Mouse (Mus musculus): Measurements from ENCODE around the gene Pmel. TPM values are rescaled to one million over a fixed set of nuclear protein-coding genes. Genes with fewer than 3 reads are reported as not detected.

Pmel gene
- polyA plus RNA-seq (2017; shearing (Covaris generic)): 1 to 10 TPM; 2.9 to 5.1 TPM

GRCm38 (mm10) chr10:128703895-128704294 lies at the start of gene Pmel:
TSS of gene Pmel (plus strand) at chr10:128704195.

GRCm38 (mm10) chr10:128673763-128674468 lies 30.1 kb upstream of the Pmel start, which contains the start of gene Suox:
TSS of gene Suox (minus strand) at chr10:128674073.

GRCm38 (mm10) chr10:128695992-128696807 lies 7.8 kb upstream of the Pmel start, which contains the start of gene Rab5b:
TSS of gene Rab5b (minus strand) at chr10:128696264.

GRCm38 (mm10) chr10:128704491-128705316 lies 709 bp downstream of the Pmel start, which contains the start of gene Cdk2:
TSS of gene Cdk2 (minus strand) at chr10:128705031.

GRCm38 (mm10) chr10:128744680-128745601 lies 40.9 kb downstream of the Pmel start, which contains the start of gene Dgka:
TSS of gene Dgka (minus strand) at chr10:128744855.

GRCm38 (mm10) chr10:128747646-128748251 lies 43.8 kb downstream of the Pmel start, which contains the start of gene Pym1:
TSS of gene Pym1 (plus strand) at chr10:128747889.

Other genes with a start within 250 kb of the Pmel start
- gene Smarcc2, start 244.9 kb upstream of the Pmel start, polyA plus RNA-seq (2017; shearing (Covaris generic)): 100 to 1,000 TPM; 111 to 120 TPM
- 1,000 to 10,000 TPM; 1,313 to 1,615 TPM for gene Myl6, start 210.1 kb upstream of the Pmel start, polyA plus RNA-seq (2017; shearing (Covaris generic))
- 1 to 10 TPM; 2.7 to 4.7 TPM for gene Myl6b, start 205.5 kb upstream of the Pmel start, polyA plus RNA-seq (2017; shearing (Covaris generic))
- 100 to 1,000 TPM; 216 to 394 TPM for gene Esyt1, start 178.3 kb upstream of the Pmel start, polyA plus RNA-seq (2017; shearing (Covaris generic))
- gene Zc3h10, start 156.4 kb upstream of the Pmel start, polyA plus RNA-seq (2017; shearing (Covaris generic)): 10 to 100 TPM; 22.0 to 27.4 TPM
- 1,000 to 10,000 TPM; 2,016 to 2,109 TPM for gene Rpl41, start 154.9 kb upstream of the Pmel start, polyA plus RNA-seq (2017; shearing (Covaris generic))
- gene Pa2g4, start 138.2 kb upstream of the Pmel start, polyA plus RNA-seq (2017; shearing (Covaris generic)): 10 to 100 TPM; 26.4 to 30.0 TPM
- 1 to 10 TPM; 2.9 to 8.1 TPM for gene Erbb3, start 114.5 kb upstream of the Pmel start, polyA plus RNA-seq (2017; shearing (Covaris generic))
- 100 to 1,000 TPM; 473 to 520 TPM for gene Rps26, start 77.4 kb upstream of the Pmel start, polyA plus RNA-seq (2017; shearing (Covaris generic))
- gene Ikzf4, start 58.2 kb upstream of the Pmel start, polyA plus RNA-seq (2017; shearing (Covaris generic)): 100 to 1,000 TPM in 1 of 2 experiments, 10 to 100 TPM in 1; 71.0 to 105 TPM
- 10 to 100 TPM; 46.6 to 47.9 TPM for gene Suox, start 30.1 kb upstream of the Pmel start, polyA plus RNA-seq (2017; shearing (Covaris generic))
- gene Rab5b, start 7.9 kb upstream of the Pmel start, polyA plus RNA-seq (2017; shearing (Covaris generic)): 10 to 100 TPM; 44.2 to 45.0 TPM
- 10 to 100 TPM; 33.2 to 43.0 TPM for gene Cdk2, start 836 bp downstream of the Pmel start, polyA plus RNA-seq (2017; shearing (Covaris generic))
- gene Dgka, start 40.7 kb downstream of the Pmel start, polyA plus RNA-seq (2017; shearing (Covaris generic)): 100 to 1,000 TPM; 564 to 912 TPM
- gene Pym1, start 43.7 kb downstream of the Pmel start, polyA plus RNA-seq (2017; shearing (Covaris generic)): 10 to 100 TPM; 30.7 to 44.7 TPM
- gene Mmp19, start 86.7 kb downstream of the Pmel start, polyA plus RNA-seq (2017; shearing (Covaris generic)): 1 to 10 TPM in 1 of 2 experiments, under 1 TPM in 1; 0.27 to 1.1 TPM
- gene Dnajc14, start 99.9 kb downstream of the Pmel start, polyA plus RNA-seq (2017; shearing (Covaris generic)): 100 to 1,000 TPM in 1 of 2 experiments, 10 to 100 TPM in 1; 99.0 to 113 TPM
- 1 to 10 TPM; 2.2 to 4.1 TPM for gene Tmem198b, start 100.2 kb downstream of the Pmel start, polyA plus RNA-seq (2017; shearing (Covaris generic))
- 100 to 1,000 TPM; 138 to 144 TPM for gene Sarnp, start 113.1 kb downstream of the Pmel start, polyA plus RNA-seq (2017; shearing (Covaris generic))
- 10 to 100 TPM; 65.4 to 69.2 TPM for gene Ormdl2, start 117.5 kb downstream of the Pmel start, polyA plus RNA-seq (2017; shearing (Covaris generic))
- 1 to 10 TPM; 2.9 TPM for gene Gdf11, start 187.5 kb downstream of the Pmel start, polyA plus RNA-seq (2017; shearing (Covaris generic))
- 1 to 10 TPM in 1 of 2 experiments, under 1 TPM in 1; 0.86 to 6.2 TPM for gene Cd63, start 196.8 kb downstream of the Pmel start, polyA plus RNA-seq (2017; shearing (Covaris generic))
- gene Rdh5, start 218.7 kb downstream of the Pmel start, polyA plus RNA-seq (2017; shearing (Covaris generic)): 10 to 100 TPM; 13.9 to 24.2 TPM
- 100 to 1,000 TPM; 113 to 188 TPM for gene Bloc1s1, start 219.8 kb downstream of the Pmel start, polyA plus RNA-seq (2017; shearing (Covaris generic))
- gene Itga7, start 229.6 kb downstream of the Pmel start, polyA plus RNA-seq (2017; shearing (Covaris generic)): 10 to 100 TPM in 1 of 2 experiments, 1 to 10 TPM in 1; 3.9 to 21.2 TPM